Mouse (Mus musculus): ENCODE data around the gene Spryd3.

The Spryd3 gene

GRCm38 (mm10) chr15:102114651-102115260 lies 21.3 kb downstream of the Spryd3 start:
- no peak for DNase-seq (ENCODE audit: low spot score in 2 of 2)

- DNase-seq (ENCODE audit: low spot score in 2 of 2): no peak
Observed at GRCm38 (mm10) chr15:102113674-102114073, 22.4 kb downstream of the Spryd3 start.

- no peak for DNase-seq (ENCODE audit: low spot score in 2 of 2)
Observed at GRCm38 (mm10) chr15:102112827-102113226, 23.2 kb downstream of the Spryd3 start.

GRCm38 (mm10) chr15:102112181-102112580 lies 23.9 kb downstream of the Spryd3 start:
- DNase-seq (ENCODE audit: low spot score in 2 of 2): no peak

- no peak for DNase-seq (ENCODE audit: low spot score in 2 of 2)
Observed at GRCm38 (mm10) chr15:102111495-102111829, 24.6 kb downstream of the Spryd3 start.

GRCm38 (mm10) chr15:102110701-102111494 lies 25.1 kb downstream of the Spryd3 start:
- DNase-seq (ENCODE audit: low spot score in 2 of 2): no peak

GRCm38 (mm10) chr15:102110271-102110670 lies 25.8 kb downstream of the Spryd3 start:
- DNase-seq (ENCODE audit: low spot score in 2 of 2): no peak

GRCm38 (mm10) chr15:102108651-102109525 lies 27.1 kb downstream of the Spryd3 start:
- DNase-seq (ENCODE audit: low spot score in 2 of 2): peak; percentile 73 to 86

GRCm38 (mm10) chr15:102107689-102108573 lies 28.1 kb downstream of the Spryd3 start:
- peak; percentile 73 to 88 for DNase-seq (ENCODE audit: low spot score in 2 of 2)

- DNase-seq (ENCODE audit: low spot score in 2 of 2): peak in 1 of 2 experiments; percentile 70
Observed at GRCm38 (mm10) chr15:102106754-102107456, 29.1 kb downstream of the Spryd3 start.

GRCm38 (mm10) chr15:102105764-102106730 lies 30.0 kb downstream of the Spryd3 start:
- peak in 1 of 2 experiments; percentile 63 for DNase-seq (ENCODE audit: low spot score in 2 of 2)

- DNase-seq (ENCODE audit: low spot score in 2 of 2): peak in 1 of 2 experiments; percentile 60
Observed at GRCm38 (mm10) chr15:102105360-102105759, 30.7 kb downstream of the Spryd3 start.

- DNase-seq (ENCODE audit: low spot score in 2 of 2): no peak
Observed at GRCm38 (mm10) chr15:102103947-102104555, 32.0 kb downstream of the Spryd3 start.

- no peak for DNase-seq (ENCODE audit: low spot score in 2 of 2)
Observed at GRCm38 (mm10) chr15:102103371-102103946, 32.6 kb downstream of the Spryd3 start.

GRCm38 (mm10) chr15:102102548-102103121 lies 33.4 kb downstream of the Spryd3 start:
- peak in 1 of 2 experiments; percentile 60 for DNase-seq (ENCODE audit: low spot score in 2 of 2)

- peak in 1 of 2 experiments; percentile 61 for DNase-seq (ENCODE audit: low spot score in 2 of 2)
Observed at GRCm38 (mm10) chr15:102101672-102102541, 34.1 kb downstream of the Spryd3 start.

GRCm38 (mm10) chr15:102100996-102101671 lies 34.9 kb downstream of the Spryd3 start:
- DNase-seq (ENCODE audit: low spot score in 2 of 2): no peak

Data from spleen, postnatal 4 days (tissue).